Mouse (Mus musculus): Measurements from ENCODE around the gene Cdk17.

DNA sequence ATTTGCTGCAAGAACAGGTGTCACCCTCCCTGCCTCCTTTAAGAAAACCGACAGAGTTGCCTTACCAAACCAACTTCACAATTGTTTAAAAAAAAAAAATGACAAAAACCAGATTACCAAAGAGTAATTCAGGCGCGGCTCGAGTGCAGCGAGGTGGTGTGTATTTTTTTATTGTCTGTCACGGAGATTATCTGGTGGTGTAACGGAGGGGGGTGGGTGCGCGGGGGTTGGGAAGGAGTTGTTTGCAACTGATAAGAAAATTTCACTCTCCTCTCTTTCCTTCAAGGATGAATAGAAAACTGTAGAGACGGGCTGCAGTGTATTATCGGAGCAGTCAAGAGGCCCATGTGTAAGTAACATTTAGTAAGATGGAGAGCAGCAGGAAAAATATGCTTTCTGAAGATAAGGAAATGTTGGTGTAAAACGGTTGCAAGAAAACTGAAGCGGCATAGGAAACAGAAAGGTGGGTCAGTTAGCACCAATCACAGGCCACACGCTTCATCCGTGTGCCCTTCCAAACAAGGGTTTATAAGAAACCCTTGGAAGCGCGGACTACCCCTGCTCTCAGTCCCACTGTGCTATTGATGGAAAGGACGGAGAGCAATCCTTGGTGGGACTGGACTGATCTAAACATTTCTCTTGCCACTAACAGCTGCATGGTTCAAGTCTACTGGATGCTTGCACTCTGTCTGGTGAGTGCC lies 17.2 kb upstream of the Cdk17 start:
- TF ChIP-seq CTCF (IDR thresholded peaks at IDR 0.05; ENCODE audit: low read depth) (no peak), EP300 (optimal IDR thresholded peaks at IDR 0.05) (no peak)

Measured in stomach, postnatal 0 days (tissue).